Mouse (Mus musculus) MEL (cell line): ENCODE measurements around the gene Cog6. TPM values are rescaled to one million over a fixed set of nuclear protein-coding genes. Genes with fewer than 3 reads are reported as not detected.

Source experiments
- DNase-seq: peaks from one replicate; pipeline ENCODE4 v3.0.0; 2011; ENCODE audit warnings: low read depth, low spot score
- H3K27ac ChIP-seq: 2 replicates; pipeline ENCODE4 v1.5.1; 2012; ENCODE audit warnings: low read depth, mild to moderate bottlenecking, control low read depth, low read length, moderate library complexity; ENCODE audit not compliant: control insufficient read depth
- H3K27me3 ChIP-seq, 2 experiments: fragments of 150-350 bp in 1 of 2; sonication (generic) in 1 of 2; 2 replicates each; pipeline ENCODE4 v1.6.1; 2012; ENCODE audit warnings: low read length in 2 of 2, mild to moderate bottlenecking in 2 of 2, improper control_type of control experiment in 1 of 2, moderate library complexity in 1 of 2; ENCODE audit not compliant: insufficient read depth in 2 of 2, control insufficient read depth in 1 of 2
- H3K36me3 ChIP-seq, 2 experiments: 2 replicates each; pipeline ENCODE4 v1.6.1; 2012 to 2014; ENCODE audit warnings: low read length in 2 of 2, improper control_type of control experiment in 1 of 2, inconsistent platforms in 1 of 2, mild to moderate bottlenecking in 1 of 2; ENCODE audit not compliant: insufficient read depth in 2 of 2, control insufficient read depth in 1 of 2
- H3K4me1 ChIP-seq, 2 experiments: fragments of 150-350 bp in 1 of 2; sonication (generic) in 1 of 2; 2 replicates each; pipeline ENCODE4 v1.6.1; 2012; ENCODE audit warnings: low read length in 2 of 2, improper control_type of control experiment in 1 of 2, mild to moderate bottlenecking in 1 of 2; ENCODE audit not compliant: insufficient read depth in 2 of 2, control insufficient read depth in 1 of 2
- H3K4me3 ChIP-seq, 2 experiments: fragments of 150-350 bp in 1 of 2; sonication (generic) in 1 of 2; 2 replicates each; pipeline ENCODE4 v1.5.1; 2012; ENCODE audit warnings: low read depth in 2 of 2, low read length in 2 of 2, mild to moderate bottlenecking in 2 of 2, moderate library complexity in 2 of 2, control low read depth in 1 of 2, improper control_type of control experiment in 1 of 2; ENCODE audit not compliant: control insufficient read depth in 1 of 2, insufficient read depth in 1 of 2
- H3K79me2 ChIP-seq: 2 replicates; pipeline ENCODE4 v1.6.1; 2012; ENCODE audit warnings: mild to moderate bottlenecking, low read length, moderate library complexity; ENCODE audit not compliant: control insufficient read depth, poor library complexity, insufficient read depth
- H3K9ac ChIP-seq: 2 replicates; pipeline ENCODE4 v1.6.1; 2012; ENCODE audit warnings: low read depth, mild to moderate bottlenecking, control low read depth, low read length, moderate library complexity; ENCODE audit not compliant: control insufficient read depth, poor library complexity, severe bottlenecking
- H3K9me3 ChIP-seq: fragments of 150-350 bp; sonication (generic); replicated peaks from 2 replicates; pipeline ENCODE4 v1.6.1; 2012; ENCODE audit warnings: mild to moderate bottlenecking, low read length, improper control_type of control experiment, moderate library complexity; ENCODE audit not compliant: insufficient read depth
- BHLHE40 ChIP-seq: IDR thresholded peaks from 2 replicates; pipeline ENCODE4 v1.6.1; 2012; ENCODE audit warnings: low read depth, mild to moderate bottlenecking, inconsistent platforms, low read length, improper control_type of control experiment, borderline replicate concordance
- CHD2 ChIP-seq: IDR thresholded peaks from 2 replicates; pipeline ENCODE4 v1.6.1; 2011; ENCODE audit warnings: low read length, improper control_type of control experiment
- ELF1 ChIP-seq: IDR thresholded peaks from 2 replicates; pipeline ENCODE4 v1.6.1; 2014; ENCODE audit warnings: low read depth, mild to moderate bottlenecking, inconsistent platforms, low read length, improper control_type of control experiment, moderate library complexity
- GATA1 ChIP-seq: IDR thresholded peaks from 2 replicates; pipeline ENCODE4 v1.6.1; 2011; ENCODE audit warnings: low read depth, low read length, improper control_type of control experiment
- KAT2A ChIP-seq: conservative IDR thresholded peaks from 2 replicates; pipeline ENCODE4 v1.6.1; 2012; ENCODE audit warnings: low read depth, low read length, improper control_type of control experiment, inconsistent platforms
- MAFK ChIP-seq: IDR thresholded peaks from 2 replicates; pipeline ENCODE4 v1.6.1; 2011; ENCODE audit warnings: low read depth, mild to moderate bottlenecking, low read length, improper control_type of control experiment, borderline replicate concordance
- MAX ChIP-seq: IDR thresholded peaks from 2 replicates; pipeline ENCODE4 v1.6.1; 2011; ENCODE audit warnings: low read length, improper control_type of control experiment
- MAZ ChIP-seq: IDR thresholded peaks from 2 replicates; pipeline ENCODE4 v1.6.1; 2012; ENCODE audit warnings: low read depth, mild to moderate bottlenecking, inconsistent platforms, low read length, improper control_type of control experiment
- MEF2A ChIP-seq: IDR thresholded peaks from 2 replicates; pipeline ENCODE4 v1.6.1; 2014; ENCODE audit warnings: low read depth, mild to moderate bottlenecking, inconsistent platforms, low read length, improper control_type of control experiment; ENCODE audit not compliant: poor library complexity, insufficient replicate concordance, severe bottlenecking; ENCODE audit errors: extremely low read depth
- MYC ChIP-seq: IDR thresholded peaks from 2 replicates; pipeline ENCODE4 v1.6.1; 2011; ENCODE audit warnings: low read depth, mild to moderate bottlenecking, low read length, improper control_type of control experiment, moderate library complexity
- NELFE ChIP-seq: IDR thresholded peaks from 2 replicates; pipeline ENCODE4 v1.6.1; 2011; ENCODE audit warnings: low read depth, low read length, improper control_type of control experiment
- NRF1 ChIP-seq: IDR thresholded peaks from 2 replicates; pipeline ENCODE4 v1.6.1; 2014; ENCODE audit warnings: low read depth, mild to moderate bottlenecking, inconsistent platforms, low read length, improper control_type of control experiment, moderate library complexity; ENCODE audit not compliant: poor library complexity, insufficient read depth, severe bottlenecking
- POLR2A ChIP-seq, 2 experiments: IDR thresholded peaks; 2 replicates each; pipeline ENCODE4 v1.6.1; 2011 to 2012; ENCODE audit warnings: low read length in 2 of 2, mild to moderate bottlenecking in 2 of 2, control low read depth in 1 of 2, improper control_type of control experiment in 1 of 2, low read depth in 1 of 2, moderate library complexity in 1 of 2; ENCODE audit not compliant: control insufficient read depth in 1 of 2, insufficient read depth in 1 of 2, poor library complexity in 1 of 2
- POLR2AphosphoS5 ChIP-seq: IDR thresholded peaks from 2 replicates; pipeline ENCODE4 v1.6.1; 2012; ENCODE audit warnings: low read depth, borderline replicate concordance, mild to moderate bottlenecking, inconsistent platforms, low read length, moderate library complexity, mixed read lengths
- RCOR1 ChIP-seq: IDR thresholded peaks from 2 replicates; pipeline ENCODE4 v1.6.1; 2012; ENCODE audit warnings: low read depth, mild to moderate bottlenecking, inconsistent platforms, low read length, improper control_type of control experiment
- SIN3A ChIP-seq: IDR thresholded peaks from 2 replicates; pipeline ENCODE4 v1.6.1; 2012; ENCODE audit warnings: low read length, improper control_type of control experiment, inconsistent platforms
- TCF12 ChIP-seq: IDR thresholded peaks from 2 replicates; pipeline ENCODE4 v1.6.1; 2014; ENCODE audit warnings: low read depth, mild to moderate bottlenecking, inconsistent platforms, low read length, improper control_type of control experiment, moderate library complexity
- UBTF ChIP-seq: IDR thresholded peaks from 2 replicates; pipeline ENCODE4 v1.6.1; 2012; ENCODE audit warnings: low read depth, mild to moderate bottlenecking, inconsistent platforms, low read length, improper control_type of control experiment, moderate library complexity, borderline replicate concordance; ENCODE audit not compliant: insufficient read depth
- ZC3H11A ChIP-seq: IDR thresholded peaks from 2 replicates; pipeline ENCODE4 v1.6.1; 2012; ENCODE audit warnings: low read depth, mild to moderate bottlenecking, inconsistent platforms, low read length, improper control_type of control experiment
- polyA plus RNA-seq, 2 experiments: library from polyadenylated mRNA; stranded (reverse) in 1 of 2; unstranded in 1 of 2; fragments of >175 nt in 1 of 2; fragments of >200 nt in 1 of 2; gene quantifications; 2 replicates each; pipeline versions ENCODE4 v1.2.1 to v1.2.4; 2012; ENCODE audit warnings: low replicate concordance in 2 of 2, low read depth in 1 of 2; ENCODE audit not compliant: insufficient read length in 2 of 2, insufficient read depth in 1 of 2, missing spikeins in 1 of 2
- total RNA-seq: library from RNA; depleted of rRNA; stranded (reverse); fragments of 300-350 nt; gene quantifications from 2 replicates; pipeline ENCODE4 v1.2.3, GENCODE M21; 2012

Cog6 gene
- total and polyA plus RNA-seq, 3 experiments: 15.6 to 21.6 TPM; not detected in 1

DNA sequence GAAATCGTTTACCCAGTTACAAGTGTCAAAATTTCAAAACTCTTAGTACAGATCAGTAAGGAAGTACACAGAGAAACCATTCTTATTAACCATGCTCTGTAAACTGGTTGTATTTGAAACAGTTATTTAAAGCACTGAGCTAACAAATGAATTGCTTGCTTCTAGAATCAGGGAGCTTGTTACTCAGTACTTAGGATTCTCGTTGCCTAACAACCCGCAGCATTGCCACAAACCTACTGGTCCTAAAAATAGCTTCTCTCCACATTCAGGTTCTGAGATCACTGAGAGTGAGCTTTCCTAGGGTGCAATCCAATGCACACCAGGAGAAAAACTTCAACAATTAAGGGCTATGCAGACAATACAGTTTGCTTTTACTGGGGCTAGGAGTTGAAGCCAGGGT is 33.3 kb downstream of the Cog6 start:
- Histone ChIP-seq H3K36me3 (peaks cover 0 to 3% of the 10 kb centered on the region in 2 experiments; a peak in 2 of 4 replicates), H3K9me3 (no peaks in the 10 kb centered on the region), H3K79me2 (no peaks in the 10 kb centered on the region), H3K4me3 (no peak overlapping the region), H3K9ac (no peak overlapping the region), H3K4me1 (no peaks in the 10 kb centered on the region; a peak in 1 of 4 replicates), H3K27me3 (no peaks in the 10 kb centered on the region), H3K27ac (no peak overlapping the region)
- DNase-seq: no peak
- TF ChIP-seq MAX (no peak), RCOR1 (no peak), MEF2A (no peak), MYC (no peak), TCF12 (no peak), KAT2A (no peak), NRF1 (no peak)

DNA sequence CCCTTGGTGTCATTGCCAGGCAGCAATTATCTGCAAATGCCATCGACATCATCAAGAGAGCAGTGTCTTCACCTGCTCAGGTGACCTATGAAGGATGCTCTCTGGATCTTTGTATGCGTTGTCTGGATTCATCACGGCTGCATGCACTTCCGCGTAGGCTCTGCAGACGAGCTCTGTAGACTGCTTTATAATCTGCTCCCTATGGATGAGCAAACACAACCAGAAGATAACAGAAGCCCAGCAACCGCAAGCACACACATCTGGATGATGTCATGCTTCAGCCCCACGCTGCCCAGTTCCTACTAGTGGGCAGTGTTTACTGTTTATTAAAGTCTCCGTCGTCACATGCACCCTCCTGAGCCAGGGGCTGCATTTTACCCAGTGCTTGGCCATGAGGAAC is 34.0 kb downstream of the Cog6 start:
- Histone ChIP-seq H3K27ac (no peak overlapping the region), H3K36me3 (peaks cover 0 to 3% of the 10 kb centered on the region in 2 experiments; a peak in 2 of 4 replicates), H3K9me3 (no peaks in the 10 kb centered on the region), H3K27me3 (no peaks in the 10 kb centered on the region), H3K79me2 (no peaks in the 10 kb centered on the region), H3K4me3 (no peak overlapping the region), H3K9ac (no peak overlapping the region), H3K4me1 (no peaks in the 10 kb centered on the region; a peak in 1 of 4 replicates)
- no peak for TF ChIP-seq POLR2AphosphoS5
- TF ChIP-seq POLR2A (IDR thresholded peaks at IDR 0.05; ENCODE audit: control insufficient read depth in 1 of 2, insufficient read depth in 1 of 2, low read depth in 1 of 2, low read length in 2 of 2, poor library complexity in 1 of 2): no peak
- TF ChIP-seq SIN3A: no peak
- no peak for TF ChIP-seq MEF2A
- no peak for TF ChIP-seq MAFK
- no peak for TF ChIP-seq BHLHE40
- no peak for TF ChIP-seq MYC
- no peak for TF ChIP-seq ZC3H11A
- TF ChIP-seq NELFE: no peak
- TF ChIP-seq GATA1: no peak
- TF ChIP-seq ELF1: no peak
- no peak for TF ChIP-seq UBTF
- TF ChIP-seq CHD2: no peak
- TF ChIP-seq MAZ: no peak
- no peak for DNase-seq
